29 mouse cellular contexts compared by ENCODE assay signal in the genomic region with DNA sequence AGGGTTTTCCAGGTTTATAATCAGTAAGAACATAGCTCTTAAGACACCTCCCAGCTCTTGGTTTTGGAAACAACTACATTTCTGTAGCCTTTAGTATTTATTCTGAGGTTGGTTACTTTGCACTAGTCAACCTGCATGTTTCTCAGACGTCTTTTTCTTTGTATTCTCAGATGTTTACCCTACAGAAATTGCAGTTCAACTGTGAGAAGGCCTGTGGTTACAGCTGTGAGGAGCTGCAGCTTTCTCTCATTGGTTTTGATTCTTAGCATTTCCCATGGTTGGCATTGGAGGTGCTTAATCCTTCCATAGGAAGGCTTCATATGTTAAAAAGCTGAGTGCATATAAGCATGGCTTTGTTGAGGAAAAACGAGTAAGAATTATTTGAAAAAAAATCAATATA.
DNase-seq lines count a peak whose midpoint lies in the region; ATAC-seq lines count a peak whose summit lies in the region.
"Had no signal": no experiment of that assay in that cellular context is flagged by ENCODE, and none has a peak within 500 bp of the region (broad histone marks: within the 10 kb centered on the region; RNA-seq: fewer than 3 reads in every experiment).

No protein-coding gene starts in this region.

- peak; percentile 21 for DNase-seq in heart, adult 11 months
- DNase-seq in heart, postnatal 14 days, result no peak
- peak; percentile 80 for DNase-seq in midbrain, embryonic 11.5 days (ENCODE audit: low spot score, missing footprints)
- DNase-seq in thymus, postnatal 0 days (ENCODE audit: low spot score), result peak; percentile 79
- peak; percentile 48 for DNase-seq in thymus, postnatal 14 days
- no peak for DNase-seq in right cerebral cortex, adult 2 months (ENCODE audit: low spot score in 2 of 2)
- DNase-seq: adrenal gland, adult 2 months; adrenal gland, postnatal 10 days; adrenal gland, postnatal 25 days; B cell, adult 2 months; cerebellum, adult 11 months; cerebellum, adult 18-20 months; cerebellum, adult 8-10 months; cerebellum, adult 9-11 months; cerebellum, postnatal 14 days; cerebellum, postnatal 36 days; embryo, embryonic 11 days had no signal

- no peak overlapping the region for H3K9ac ChIP-seq in midbrain, embryonic 11.5 days (ENCODE audit: low read length)
- H3K9ac ChIP-seq in midbrain, embryonic 16.5 days (ENCODE audit: low read depth, low read length), result no peak overlapping the region
- no peak overlapping the region for H3K9ac ChIP-seq in intestine, embryonic 16.5 days (ENCODE audit: low read depth, low read length)
- H3K9ac ChIP-seq: embryonic facial prominence, embryonic 13.5 days; embryonic facial prominence, embryonic 15.5 days; forebrain, embryonic 12.5 days had no signal

- no peaks in the 10 kb centered on the region for H3K4me1 ChIP-seq in midbrain, embryonic 11.5 days (ENCODE audit: control insufficient read depth, insufficient read depth, low read length)
- H3K4me1 ChIP-seq in midbrain, embryonic 16.5 days (ENCODE audit: control insufficient read depth, insufficient read depth, low read length), result no peaks in the 10 kb centered on the region
- no peaks in the 10 kb centered on the region for H3K4me1 ChIP-seq in intestine, embryonic 16.5 days (ENCODE audit: control insufficient read depth, insufficient read depth, low read length)
- H3K4me1 ChIP-seq: embryonic facial prominence, embryonic 15.5 days; forebrain, embryonic 12.5 days had no signal

- H3K27ac ChIP-seq in midbrain, embryonic 11.5 days (ENCODE audit: low read depth, low read length), result no peak overlapping the region
- no peak overlapping the region for H3K27ac ChIP-seq in midbrain, embryonic 16.5 days (ENCODE audit: low read length)
- no peak overlapping the region for H3K27ac ChIP-seq in intestine, embryonic 16.5 days (ENCODE audit: low read length)
- H3K27ac ChIP-seq: embryonic facial prominence, embryonic 13.5 days; embryonic facial prominence, embryonic 15.5 days; forebrain, embryonic 10.5 days; forebrain, embryonic 12.5 days had no signal

- H3K27me3 ChIP-seq in midbrain, embryonic 11.5 days (ENCODE audit: control insufficient read depth, insufficient read depth, low read length), result no peaks in the 10 kb centered on the region
- H3K27me3 ChIP-seq in midbrain, embryonic 16.5 days (ENCODE audit: control insufficient read depth, insufficient read depth, low read depth, low read length), result no peaks in the 10 kb centered on the region
- no peaks in the 10 kb centered on the region for H3K27me3 ChIP-seq in intestine, embryonic 16.5 days (replicated peaks; ENCODE audit: control insufficient read depth, insufficient read depth, low read length)
- H3K27me3 ChIP-seq: CH12.LX; embryonic facial prominence, embryonic 13.5 days; embryonic facial prominence, embryonic 15.5 days; forebrain, embryonic 12.5 days; Patski had no signal

- intact Hi-C loops in heart, postnatal 14 days (cut with DNase I), result no loop called here

- no peak overlapping the region for H3K4me2 ChIP-seq in midbrain, embryonic 11.5 days
- H3K4me2 ChIP-seq in midbrain, embryonic 16.5 days (ENCODE audit: low read length), result no peak overlapping the region
- no peak overlapping the region for H3K4me2 ChIP-seq in intestine, embryonic 16.5 days (ENCODE audit: low read depth, low read length)
- H3K4me2 ChIP-seq: embryonic facial prominence, embryonic 13.5 days; embryonic facial prominence, embryonic 15.5 days; forebrain, embryonic 12.5 days had no signal

- H3K9me3 ChIP-seq in midbrain, embryonic 11.5 days (ENCODE audit: control insufficient read depth, low read length), result no peaks in the 10 kb centered on the region
- no peaks in the 10 kb centered on the region for H3K9me3 ChIP-seq in midbrain, embryonic 16.5 days (replicated peaks; ENCODE audit: control insufficient read depth, low read length, poor library complexity, severe bottlenecking)
- no peaks in the 10 kb centered on the region for H3K9me3 ChIP-seq in intestine, embryonic 16.5 days (ENCODE audit: control insufficient read depth, low read length)
- H3K9me3 ChIP-seq: embryonic facial prominence, embryonic 13.5 days; embryonic facial prominence, embryonic 15.5 days; forebrain, embryonic 10.5 days; forebrain, embryonic 12.5 days; G1E had no signal

- WGBS in midbrain, embryonic 11.5 days, result 54% methylated on average over 2 of the region's 2 CpGs
- WGBS in midbrain, embryonic 16.5 days, result 43% methylated on average over 2 of the region's 2 CpGs
- 44% methylated on average over 2 of the region's 2 CpGs for WGBS in intestine, embryonic 16.5 days

- no peaks in the 10 kb centered on the region for H3K36me3 ChIP-seq in midbrain, embryonic 11.5 days (ENCODE audit: control insufficient read depth, insufficient read depth, low read length)
- no peaks in the 10 kb centered on the region for H3K36me3 ChIP-seq in midbrain, embryonic 16.5 days (ENCODE audit: control insufficient read depth, insufficient read depth, low read length)
- no peaks in the 10 kb centered on the region for H3K36me3 ChIP-seq in intestine, embryonic 16.5 days (ENCODE audit: control insufficient read depth, insufficient read depth, low read length)
- H3K36me3 ChIP-seq: embryonic facial prominence, embryonic 13.5 days; embryonic facial prominence, embryonic 15.5 days; forebrain, embryonic 10.5 days; forebrain, embryonic 12.5 days; G1E had no signal

- ATAC-seq in midbrain, embryonic 11.5 days (ENCODE audit: low FRiP score), result no peak
- no peak for ATAC-seq in midbrain, embryonic 16.5 days
- ATAC-seq in intestine, embryonic 16.5 days, result no peak
- ATAC-seq: CD4-positive, CD25-positive, alpha-beta regulatory T cell, adult 4 months; forebrain, embryonic 14.5 days; Patski had no signal

- H3K4me3 ChIP-seq in midbrain, embryonic 11.5 days (ENCODE audit: low read depth, low read length), result no peak overlapping the region
- H3K4me3 ChIP-seq in midbrain, embryonic 16.5 days (ENCODE audit: low read depth, low read length), result no peak overlapping the region
- H3K4me3 ChIP-seq in intestine, embryonic 16.5 days (ENCODE audit: low read length), result no peak overlapping the region
- H3K4me3 ChIP-seq: embryonic facial prominence, embryonic 13.5 days; embryonic facial prominence, embryonic 15.5 days; erythroblast, embryonic 14.5 days; forebrain, embryonic 10.5 days; forebrain, embryonic 12.5 days had no signal

Comparison
In these comparisons a context has a peak if more than half of its experiments do, and no peak if none do; other contexts are left out.
1. DNase-seq: peak in heart, adult 11 months (single experiment), midbrain, embryonic 11.5 days (single experiment), thymus, postnatal 0 days (single experiment) and thymus, postnatal 14 days (single experiment); none in heart, postnatal 14 days (0 of 2) and right cerebral cortex, adult 2 months (0 of 2).